Mouse (Mus musculus): ENCODE measurements around the gene Wdr20rt. TPM values are rescaled to one million over a fixed set of nuclear protein-coding genes. Genes with fewer than 3 reads are reported as not detected.

The Wdr20rt gene
- total and polyA plus RNA-seq, 2 experiments from 2014 or later, result not detected

DNA sequence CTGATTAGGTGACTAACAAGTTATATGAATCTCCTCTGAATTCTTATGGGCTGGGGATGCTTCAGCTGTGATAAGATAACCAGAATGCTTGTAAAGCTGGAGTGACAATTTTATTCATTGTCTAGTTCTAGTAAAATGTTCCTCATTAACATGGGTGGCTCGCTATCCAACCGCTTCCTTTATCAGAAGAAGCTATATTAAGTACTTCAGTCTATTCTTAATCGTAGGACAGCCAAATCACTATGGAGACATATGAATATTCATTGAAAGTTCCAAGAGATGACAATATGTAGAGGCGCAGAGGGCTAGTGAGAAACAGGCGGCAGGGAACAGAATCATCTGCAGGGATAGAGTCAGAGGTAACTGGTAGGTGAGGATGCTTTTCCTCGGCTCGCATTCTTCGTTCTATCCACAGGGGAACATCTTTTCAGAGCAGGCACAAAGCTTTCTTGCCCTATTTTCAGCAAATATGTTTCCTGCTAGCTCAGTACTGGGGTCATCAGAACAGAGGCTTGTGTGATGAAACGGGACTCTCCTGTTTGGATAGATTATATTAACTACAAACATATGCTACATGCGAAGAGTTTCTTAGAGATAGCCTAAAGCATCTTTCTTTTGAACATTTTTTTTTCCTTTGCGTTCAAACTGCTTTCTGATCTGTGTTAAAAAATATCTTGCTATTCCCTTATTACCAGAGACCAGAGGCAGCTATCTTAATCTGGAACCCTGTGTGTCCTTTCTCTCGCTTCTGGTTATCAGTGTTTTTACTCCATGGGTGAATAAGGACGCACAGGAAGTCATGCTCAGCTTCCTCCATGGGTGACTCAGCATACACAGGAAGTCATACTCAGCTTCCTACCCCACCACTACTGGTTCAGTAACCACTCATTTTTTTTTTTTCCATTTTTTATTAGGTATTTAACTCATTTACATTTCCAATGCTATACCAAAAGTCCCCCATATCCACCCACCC, 34.1 kb downstream of the Wdr20rt start:
- no peak for TF ChIP-seq CTCF (IDR thresholded peaks at IDR 0.05; ENCODE audit: low read depth)
- Histone ChIP-seq H3K4me1 (ENCODE audit: insufficient read depth, low read length) (0 out of 2 replicates have a peak, but pooled peaks cover 4% of the 10 kb centered on the region), H3K9me3 (ENCODE audit: low read length) (no peaks in the 10 kb centered on the region), H3K4me3 (ENCODE audit: low read length) (no peak overlapping the region), H3K4me2 (ENCODE audit: low read depth, low read length) (peak overlapping the region; percentile 42), H3K27me3 (ENCODE audit: insufficient read depth, low read length) (no peaks in the 10 kb centered on the region), H3K36me3 (ENCODE audit: insufficient read depth, low read length) (no peaks in the 10 kb centered on the region), H3K27ac (peak overlapping the region; percentile 36; the same call in 1 of the 2 replicates), H3K9ac (replicated peaks; ENCODE audit: low read length) (no peak overlapping the region)
- WGBS, result 57% methylated on average over 13 of the region's 13 CpGs
- peak; percentile 8 for DNase-seq (ENCODE audit: low spot score)
- ATAC-seq, result peak; percentile 55; the same call in 1 of the 2 replicates

DNA sequence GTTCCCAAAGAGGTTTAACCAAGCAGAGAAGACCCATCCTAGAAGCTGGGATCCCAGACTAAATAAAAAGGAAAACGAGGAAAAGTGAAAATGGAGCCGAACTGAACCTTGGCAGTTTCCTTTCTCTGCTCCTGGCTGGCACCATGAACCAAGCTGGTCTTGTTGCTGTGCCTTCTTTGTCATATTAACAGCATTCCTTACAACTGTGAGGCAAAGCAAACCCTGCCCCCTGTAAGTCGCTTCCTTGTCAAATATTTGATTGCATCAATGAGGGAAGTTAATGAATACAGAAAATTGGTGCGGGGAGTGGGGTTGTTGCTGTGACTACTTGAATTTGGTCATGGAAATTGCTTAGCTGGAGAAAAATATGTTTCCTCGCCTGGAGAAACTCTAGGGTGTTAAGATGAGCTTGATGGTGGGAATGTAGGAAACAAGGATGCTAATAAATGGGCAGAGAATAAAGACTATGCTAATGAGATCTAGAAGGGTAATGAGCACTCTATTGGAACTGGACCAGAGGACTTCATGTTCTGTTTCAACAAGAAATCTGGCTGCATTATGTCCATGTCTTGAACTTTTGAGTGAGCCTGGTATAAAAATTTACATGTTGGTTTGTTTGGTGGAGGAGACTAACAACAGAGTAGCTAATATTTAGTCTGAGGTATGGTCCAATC, 43.1 kb downstream of the Wdr20rt start:
- H3K36me3 ChIP-seq (ENCODE audit: insufficient read depth, low read length), result no peaks in the 10 kb centered on the region
- no peak overlapping the region for H3K4me2 ChIP-seq (ENCODE audit: low read depth, low read length)
- no peak overlapping the region for H3K4me3 ChIP-seq (ENCODE audit: low read length)
- H3K9me3 ChIP-seq (ENCODE audit: low read length), result no peaks in the 10 kb centered on the region
- WGBS, result 59% methylated on average over 5 of the region's 5 CpGs
- no peak for ATAC-seq
- TF ChIP-seq CTCF (IDR thresholded peaks at IDR 0.05; ENCODE audit: low read depth), result no peak
- no peaks in the 10 kb centered on the region for H3K4me1 ChIP-seq (ENCODE audit: insufficient read depth, low read length)
- H3K27me3 ChIP-seq (ENCODE audit: insufficient read depth, low read length), result no peaks in the 10 kb centered on the region
- no peak overlapping the region for H3K27ac ChIP-seq
- H3K9ac ChIP-seq (replicated peaks; ENCODE audit: low read length), result no peak overlapping the region
- no peak for DNase-seq (ENCODE audit: low spot score)

DNA sequence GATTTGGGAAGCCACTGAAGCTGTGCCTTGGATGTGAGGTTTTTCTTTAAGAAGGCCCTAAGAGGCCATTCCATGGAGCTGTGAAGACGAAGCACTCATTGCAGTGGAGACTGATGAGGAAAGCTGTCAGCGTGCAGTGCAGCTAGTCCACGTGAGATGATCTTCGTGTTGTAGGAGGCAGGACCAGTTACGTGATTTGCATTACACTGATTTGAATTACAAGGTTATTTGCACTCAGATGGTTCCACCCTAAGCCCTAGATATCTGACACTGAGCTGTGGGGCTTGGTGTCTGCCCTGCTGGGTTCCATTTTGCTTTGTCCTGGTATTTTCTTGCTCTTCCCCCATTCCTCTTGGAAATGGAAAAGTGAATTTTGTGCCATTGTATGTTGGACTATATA, 44.1 kb downstream of the Wdr20rt start:
- no peak overlapping the region for H3K27ac ChIP-seq
- H3K36me3 ChIP-seq (ENCODE audit: insufficient read depth, low read length), result no peaks in the 10 kb centered on the region
- DNase-seq (ENCODE audit: low spot score), result no peak
- 73% methylated on average over 5 of the region's 5 CpGs for WGBS
- H3K9ac ChIP-seq (replicated peaks; ENCODE audit: low read length), result no peak overlapping the region
- ATAC-seq, result no peak
- no peak overlapping the region for H3K4me2 ChIP-seq (ENCODE audit: low read depth, low read length)
- TF ChIP-seq CTCF (IDR thresholded peaks at IDR 0.05; ENCODE audit: low read depth), result no peak
- no peaks in the 10 kb centered on the region for H3K9me3 ChIP-seq (ENCODE audit: low read length)
- H3K4me3 ChIP-seq (ENCODE audit: low read length), result no peak overlapping the region
- no peaks in the 10 kb centered on the region for H3K27me3 ChIP-seq (ENCODE audit: insufficient read depth, low read length)
- H3K4me1 ChIP-seq (ENCODE audit: insufficient read depth, low read length), result no peaks in the 10 kb centered on the region

DNA sequence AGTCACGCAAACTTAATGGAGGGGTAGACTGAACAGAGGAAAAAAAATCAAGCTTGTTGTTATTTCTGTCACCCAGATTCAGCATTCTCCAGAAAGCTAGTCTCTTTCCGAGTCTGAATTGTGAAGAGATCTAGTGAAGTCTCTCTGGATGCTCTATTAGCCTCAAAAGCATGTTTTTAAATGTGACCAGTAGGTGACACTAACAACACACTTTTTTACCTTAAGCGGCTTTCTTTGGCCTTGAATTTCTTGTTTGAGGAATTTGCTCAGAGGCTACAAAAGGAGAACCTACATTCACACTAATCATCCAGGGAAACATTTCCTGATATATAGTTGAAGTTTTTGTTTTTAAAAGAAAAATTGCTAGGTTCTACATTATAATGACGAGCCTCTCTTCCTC, 48.5 kb downstream of the Wdr20rt start:
- H3K4me2 ChIP-seq (ENCODE audit: low read depth, low read length), result no peak overlapping the region
- no peaks in the 10 kb centered on the region for H3K4me1 ChIP-seq (ENCODE audit: insufficient read depth, low read length)
- no peaks in the 10 kb centered on the region for H3K9me3 ChIP-seq (ENCODE audit: low read length)
- H3K4me3 ChIP-seq (ENCODE audit: low read length), result no peak overlapping the region
- H3K27ac ChIP-seq, result no peak overlapping the region
- no peaks in the 10 kb centered on the region for H3K36me3 ChIP-seq (ENCODE audit: insufficient read depth, low read length)
- 61% methylated on average over 4 of the region's 4 CpGs for WGBS
- no peak overlapping the region for H3K9ac ChIP-seq (replicated peaks; ENCODE audit: low read length)
- ATAC-seq (no peak), DNase-seq (ENCODE audit: low spot score) (peak; percentile 69)
- H3K27me3 ChIP-seq (ENCODE audit: insufficient read depth, low read length), result no peaks in the 10 kb centered on the region
- peak; percentile 58 for TF ChIP-seq CTCF (IDR thresholded peaks at IDR 0.05; ENCODE audit: low read depth)

Other genes starting within 250 kb of the Wdr20rt start
- 27.2 and 28.9 TPM in 2 replicates for gene Prpf39, start 189.2 kb upstream of the Wdr20rt start, total RNA-seq (2014; rRNA removed)
- gene Prpf39, start 189.2 kb upstream of the Wdr20rt start, polyA plus RNA-seq (2015; fragmentation: Nextera tagmentation; extraction: Ambion mirVana), result 36.9 and 39.2 TPM in 2 replicates
- 121 and 180 TPM in 2 replicates for gene Fkbp3, start 151.5 kb upstream of the Wdr20rt start, total RNA-seq (2014; rRNA removed)
- 513 and 524 TPM in 2 replicates for gene Fkbp3, start 151.5 kb upstream of the Wdr20rt start, polyA plus RNA-seq (2015; fragmentation: Nextera tagmentation; extraction: Ambion mirVana)
- 14.2 and 16.2 TPM in 2 replicates for gene Fancm, start 149.9 kb upstream of the Wdr20rt start, total RNA-seq (2014; rRNA removed)
- gene Fancm, start 149.9 kb upstream of the Wdr20rt start, polyA plus RNA-seq (2015; fragmentation: Nextera tagmentation; extraction: Ambion mirVana), result 6.1 and 8.2 TPM in 2 replicates
- gene Mis18bp1, start 52.9 kb upstream of the Wdr20rt start, total RNA-seq (2014; rRNA removed), result 3.6 and 5.0 TPM in 2 replicates
- 12.9 and 14.2 TPM in 2 replicates for gene Mis18bp1, start 52.9 kb upstream of the Wdr20rt start, polyA plus RNA-seq (2015; fragmentation: Nextera tagmentation; extraction: Ambion mirVana)

Data from hindbrain, postnatal 0 days (tissue).